Mouse (Mus musculus) splenic B cell, adult 2 months (primary cell): ENCODE results near the gene P2ry12.
A peak's percentile ranks its signal among the peaks of the same experiment; 100 is the strongest.

Source experiments
- DNase-seq: peaks from one replicate; pipeline ENCODE4 v3.0.0-alpha.2; 2011; ENCODE audit warnings: low read depth, low spot score
- H3K27me3 ChIP-seq: 2 replicates; pipeline ENCODE4 v1.6.1; 2012; ENCODE audit warnings: mild to moderate bottlenecking, low read length, moderate library complexity, mixed read lengths; ENCODE audit not compliant: control insufficient read depth, poor library complexity, insufficient read depth, severe bottlenecking
- H3K36me3 ChIP-seq: 2 replicates; pipeline ENCODE4 v1.6.1; 2012; ENCODE audit warnings: mild to moderate bottlenecking, low read length, moderate library complexity, mixed read lengths; ENCODE audit not compliant: control insufficient read depth, poor library complexity, insufficient read depth, severe bottlenecking

Gene P2ry12

GRCm38 (mm10) chr3:59262704-59263103 lies at the start of gene P2ry12:
P2ry12 (minus strand) TSS chr3:59262871.
- H3K27me3 ChIP-seq = no peaks in the 10 kb centered on the region
- no peaks in the 10 kb centered on the region for H3K36me3 ChIP-seq
- DNase-seq = peak; percentile 60

- Histone ChIP-seq H3K27me3 (no peaks in the 10 kb centered on the region), H3K36me3 (no peaks in the 10 kb centered on the region)
- no peak for DNase-seq
Observed at GRCm38 (mm10) chr3:59305518-59305917, 42.8 kb upstream of the P2ry12 start.

- Histone ChIP-seq H3K27me3 (no peaks in the 10 kb centered on the region), H3K36me3 (no peaks in the 10 kb centered on the region)
- DNase-seq = no peak
Observed at GRCm38 (mm10) chr3:59304944-59305343, 42.3 kb upstream of the P2ry12 start.

DNA sequence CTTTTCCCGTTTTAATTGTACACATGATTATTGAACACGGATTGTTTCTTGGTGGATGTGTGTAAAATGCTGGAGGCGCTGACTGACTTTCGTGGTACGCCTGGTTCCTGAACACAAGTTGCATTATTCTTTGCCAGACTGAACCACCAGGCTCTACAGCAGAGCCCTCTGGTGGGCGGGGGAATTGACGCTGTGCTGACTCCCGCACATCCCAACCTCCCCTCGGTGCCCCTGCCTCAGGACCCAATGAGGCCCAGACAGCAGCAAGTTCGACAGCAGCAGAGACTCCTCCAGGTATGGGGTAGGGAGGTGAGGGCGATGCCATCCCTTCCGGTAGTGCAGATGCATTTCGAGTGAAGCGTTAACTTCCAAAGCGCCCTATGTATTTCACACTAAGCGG lies 35.0 kb upstream of the P2ry12 start:
- no peaks in the 10 kb centered on the region for H3K27me3 ChIP-seq
- H3K36me3 ChIP-seq = no peaks in the 10 kb centered on the region
- no peak for DNase-seq

DNA sequence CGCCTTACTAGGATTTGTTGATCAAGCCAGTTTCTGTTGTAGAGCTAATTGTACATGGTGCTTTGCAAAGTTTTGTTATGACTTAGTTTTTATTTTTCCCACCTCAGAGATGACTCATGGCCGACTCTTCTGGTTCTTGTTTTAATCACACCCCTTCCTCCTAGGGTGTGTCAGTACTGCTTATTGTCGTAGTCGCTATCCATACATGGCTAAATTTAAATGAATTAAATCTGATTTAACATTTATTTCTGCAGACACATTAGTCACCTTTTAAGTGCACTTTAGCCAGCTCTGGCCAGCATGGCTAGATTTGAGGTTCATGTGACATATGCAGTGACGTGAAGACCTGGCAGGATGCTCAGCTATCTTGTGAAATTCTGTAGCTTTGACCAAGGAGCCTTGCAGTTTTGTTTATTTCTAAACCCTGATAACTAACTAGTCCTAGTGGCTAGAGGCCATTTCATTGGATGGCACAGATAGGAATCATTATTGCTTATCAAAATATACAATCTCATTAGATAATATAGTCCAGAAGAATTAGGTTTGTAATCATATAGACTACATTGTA lies 34.0 kb upstream of the P2ry12 start:
- no peak for DNase-seq
- Histone ChIP-seq H3K36me3 (no peaks in the 10 kb centered on the region), H3K27me3 (no peaks in the 10 kb centered on the region)

DNA sequence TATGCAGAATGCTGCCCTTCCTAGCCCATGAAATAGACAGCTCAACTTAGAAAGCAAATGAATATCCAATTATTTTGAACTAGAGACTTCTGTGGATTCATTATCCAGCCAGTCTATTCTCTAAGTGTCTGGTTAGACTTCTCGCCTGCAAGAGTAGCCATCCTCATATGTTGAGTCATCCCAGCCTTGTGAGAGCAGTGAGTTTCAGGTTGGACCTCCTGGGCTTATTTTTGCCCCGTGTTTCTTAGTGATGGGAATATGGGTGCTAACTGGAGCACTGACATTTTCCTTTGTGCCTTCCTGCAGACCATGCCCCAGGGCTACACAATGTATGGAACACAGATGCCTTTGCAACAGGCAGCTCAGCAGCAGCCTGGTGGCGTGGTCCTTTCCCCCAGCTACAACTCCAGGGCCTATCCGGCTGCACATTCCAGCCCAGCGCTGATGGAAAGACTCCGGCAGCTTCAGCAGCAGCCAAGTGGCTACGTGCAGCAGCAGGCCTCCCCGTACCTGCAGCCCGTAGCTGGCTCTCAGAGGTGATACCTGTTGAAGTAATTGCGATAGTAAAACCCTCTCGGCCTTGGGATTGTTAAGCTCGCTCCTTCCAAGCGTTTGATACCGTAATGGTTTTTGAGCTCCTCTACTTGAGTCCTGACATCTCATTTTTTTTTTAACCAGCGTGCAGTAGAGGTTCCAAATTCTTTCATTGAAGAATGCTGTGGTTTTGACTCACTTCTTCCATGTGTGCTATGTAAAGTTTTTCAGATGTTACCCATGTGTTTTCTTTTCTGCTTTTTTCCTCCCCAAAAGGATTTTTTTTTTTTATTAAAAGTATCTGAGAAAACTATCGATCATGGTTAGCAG lies 33.3 kb upstream of the P2ry12 start:
- H3K27me3 ChIP-seq = no peaks in the 10 kb centered on the region
- DNase-seq = no peak

DNA sequence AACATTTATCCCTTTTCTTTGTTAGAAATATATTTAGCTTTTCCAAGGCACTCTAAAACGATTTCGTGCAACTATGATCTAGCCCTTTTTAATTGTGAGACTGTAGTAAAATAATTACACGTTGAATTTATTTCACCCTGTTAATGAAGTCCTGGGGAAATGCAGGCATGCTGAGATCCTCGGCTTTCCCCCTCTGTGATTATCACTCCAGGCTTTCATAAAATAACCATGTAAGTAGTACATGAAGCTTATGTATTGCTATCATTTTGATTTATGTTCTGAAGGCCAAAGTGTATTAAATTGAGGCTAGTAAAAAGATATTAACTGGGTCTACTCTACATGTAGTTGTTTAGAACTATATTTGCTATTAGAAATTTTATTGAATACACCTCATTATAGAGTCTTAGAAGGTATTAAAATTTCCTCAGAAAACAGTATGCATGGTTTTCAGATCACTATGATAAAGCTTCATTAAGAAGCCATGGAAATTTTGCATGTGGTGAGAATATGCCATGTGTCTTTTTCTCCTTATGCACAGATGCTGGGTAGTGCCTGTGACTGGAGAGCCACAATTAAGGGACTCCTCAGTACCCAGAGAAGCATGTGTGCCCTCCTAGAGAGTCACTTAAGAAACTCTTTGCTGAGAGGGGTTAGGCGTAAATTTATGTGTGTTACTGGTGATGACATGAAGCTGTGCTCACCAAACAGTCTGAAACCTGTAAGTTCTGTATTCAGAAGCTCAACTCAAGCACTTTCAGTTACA lies 30.9 kb upstream of the P2ry12 start:
- no peaks in the 10 kb centered on the region for H3K36me3 ChIP-seq
- no peak for DNase-seq
- no peaks in the 10 kb centered on the region for H3K27me3 ChIP-seq

More for the DNA sequence above, 33.3 kb upstream of the P2ry12 start:
- H3K36me3 ChIP-seq = no peaks in the 10 kb centered on the region

- no peaks in the 10 kb centered on the region for H3K36me3 ChIP-seq
- H3K27me3 ChIP-seq = no peaks in the 10 kb centered on the region
- no peak for DNase-seq
Observed at GRCm38 (mm10) chr3:59290551-59290950, 27.9 kb upstream of the P2ry12 start.

- Histone ChIP-seq H3K27me3 (no peaks in the 10 kb centered on the region), H3K36me3 (no peaks in the 10 kb centered on the region)
- no peak for DNase-seq
Observed at GRCm38 (mm10) chr3:59278620-59279019, 15.9 kb upstream of the P2ry12 start.

- no peaks in the 10 kb centered on the region for H3K27me3 ChIP-seq
- no peaks in the 10 kb centered on the region for H3K36me3 ChIP-seq
- DNase-seq = no peak
Observed at GRCm38 (mm10) chr3:59278254-59278533, 15.5 kb upstream of the P2ry12 start.

DNA sequence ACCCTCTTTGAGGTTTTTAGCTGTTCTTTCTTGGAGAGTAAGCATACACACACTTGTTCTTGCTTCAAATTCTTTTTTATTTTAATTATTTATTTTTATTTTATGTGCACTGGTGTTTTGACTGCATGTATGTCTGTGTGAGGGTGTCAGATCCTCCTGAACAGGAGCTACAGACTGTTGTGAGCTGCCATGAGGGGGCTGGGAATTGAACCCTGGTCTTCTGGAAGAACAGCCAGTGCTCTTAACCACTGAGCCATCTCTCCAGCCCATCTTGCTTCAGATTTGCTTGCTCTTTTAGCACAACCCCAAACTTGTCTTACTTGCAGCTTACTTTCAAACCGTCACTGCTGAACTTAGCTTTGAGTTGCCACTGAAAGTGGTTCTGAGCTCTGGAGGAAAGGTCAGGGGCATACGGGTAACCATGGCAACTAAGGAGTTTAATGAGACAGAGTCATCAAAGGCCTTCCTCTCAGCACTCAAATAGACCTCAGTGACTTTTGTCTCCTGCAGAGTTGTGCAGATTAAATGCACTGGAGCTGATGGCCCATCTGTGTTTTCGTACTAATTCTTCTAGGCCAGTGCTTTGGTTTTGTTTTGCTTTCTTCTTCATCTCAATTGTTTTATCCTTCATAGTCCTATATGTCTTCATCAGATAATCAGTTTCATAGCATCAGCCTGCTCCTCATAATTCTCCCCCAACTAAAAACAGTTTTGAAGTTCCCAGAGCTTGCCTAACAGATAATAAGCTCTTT lies 15.0 kb upstream of the P2ry12 start:
- DNase-seq = no peak
- H3K36me3 ChIP-seq = no peaks in the 10 kb centered on the region

DNA sequence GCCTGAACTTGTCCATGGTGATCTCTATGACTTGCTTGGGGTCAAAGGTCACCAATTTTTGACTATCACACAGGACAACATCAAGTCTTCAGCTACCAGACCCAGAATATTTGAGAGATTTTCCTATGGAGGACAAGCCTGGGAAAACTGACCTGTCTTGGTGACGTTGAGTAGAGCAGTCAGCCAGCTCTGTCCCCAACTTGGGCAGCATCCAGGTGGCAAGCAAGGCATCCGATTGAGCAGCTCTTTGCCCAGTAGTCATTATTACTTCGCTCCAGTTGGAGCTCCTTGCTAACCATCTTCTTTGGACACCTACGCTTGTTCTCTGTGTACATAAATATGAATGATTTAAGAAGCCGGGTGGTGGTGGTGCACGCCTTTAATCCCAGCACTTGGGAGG lies 8.1 kb upstream of the P2ry12 start:
- no peaks in the 10 kb centered on the region for H3K27me3 ChIP-seq
- H3K36me3 ChIP-seq = no peaks in the 10 kb centered on the region
- DNase-seq = no peak

More for the DNA sequence above, 15.0 kb upstream of the P2ry12 start:
- no peaks in the 10 kb centered on the region for H3K27me3 ChIP-seq

- H3K36me3 ChIP-seq = no peaks in the 10 kb centered on the region
- DNase-seq = peak; percentile 13
- no peaks in the 10 kb centered on the region for H3K27me3 ChIP-seq
Observed at GRCm38 (mm10) chr3:59263988-59264387, 1.3 kb upstream of the P2ry12 start.

DNA sequence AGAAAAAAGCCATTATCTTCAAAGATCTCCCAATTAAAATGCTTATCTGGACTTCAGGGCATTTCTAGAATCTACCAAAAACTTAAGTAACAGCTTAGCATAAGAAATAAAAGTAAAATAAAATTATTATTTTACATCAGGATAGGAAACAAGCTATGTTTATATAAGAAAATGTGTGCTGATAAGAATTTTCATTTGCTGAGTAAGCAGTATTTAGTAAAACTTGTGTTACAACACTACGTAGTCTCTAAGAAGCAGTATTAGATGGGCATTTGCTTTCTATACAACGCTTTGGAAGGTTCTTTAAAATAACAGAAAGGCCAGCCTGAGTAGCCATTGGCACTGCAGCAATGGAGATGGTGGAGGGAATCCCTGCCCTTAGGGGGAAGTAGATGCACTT lies 746 bp upstream of the P2ry12 start:
- H3K27me3 ChIP-seq = no peaks in the 10 kb centered on the region
- no peak for DNase-seq
- no peaks in the 10 kb centered on the region for H3K36me3 ChIP-seq
